Mouse (Mus musculus) frontal cortex, adult 2 months (tissue): ENCODE measurements at regions not wholly inside any gene's neighbourhood (a gene's known extent, or its start where the extent isn't known, plus 50 kb on each side); places are given as distances from the start of the nearest gene placed in this dataset.

ENCODE experiments used
- DNase-seq, 2 experiments: peaks; one replicate each; pipeline ENCODE4 v3.0.0; 2022; ENCODE audit warnings: low spot score in 1 of 2; ENCODE audit errors: extremely low spot score in 1 of 2

DNA sequence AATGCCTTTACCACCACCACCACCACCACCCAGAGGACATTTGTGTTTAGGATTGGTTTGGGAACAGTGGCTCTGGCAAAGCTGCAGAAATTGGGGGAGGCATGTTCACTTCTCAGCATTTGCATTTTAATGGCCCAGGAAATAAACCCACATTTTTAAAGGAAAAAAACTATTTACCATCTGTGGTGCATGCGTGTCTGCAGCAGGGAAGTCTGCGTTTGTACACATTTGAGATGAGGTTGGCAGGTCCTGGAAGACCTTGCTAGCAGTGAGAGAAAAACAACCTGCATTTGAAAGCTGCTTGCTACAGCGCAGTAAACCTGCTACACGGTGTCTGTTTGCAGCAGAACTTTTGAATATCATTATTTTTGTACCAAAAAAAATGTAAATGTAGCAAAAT lies 100.1 kb upstream of the Nampt start:
- no peak for DNase-seq

DNA sequence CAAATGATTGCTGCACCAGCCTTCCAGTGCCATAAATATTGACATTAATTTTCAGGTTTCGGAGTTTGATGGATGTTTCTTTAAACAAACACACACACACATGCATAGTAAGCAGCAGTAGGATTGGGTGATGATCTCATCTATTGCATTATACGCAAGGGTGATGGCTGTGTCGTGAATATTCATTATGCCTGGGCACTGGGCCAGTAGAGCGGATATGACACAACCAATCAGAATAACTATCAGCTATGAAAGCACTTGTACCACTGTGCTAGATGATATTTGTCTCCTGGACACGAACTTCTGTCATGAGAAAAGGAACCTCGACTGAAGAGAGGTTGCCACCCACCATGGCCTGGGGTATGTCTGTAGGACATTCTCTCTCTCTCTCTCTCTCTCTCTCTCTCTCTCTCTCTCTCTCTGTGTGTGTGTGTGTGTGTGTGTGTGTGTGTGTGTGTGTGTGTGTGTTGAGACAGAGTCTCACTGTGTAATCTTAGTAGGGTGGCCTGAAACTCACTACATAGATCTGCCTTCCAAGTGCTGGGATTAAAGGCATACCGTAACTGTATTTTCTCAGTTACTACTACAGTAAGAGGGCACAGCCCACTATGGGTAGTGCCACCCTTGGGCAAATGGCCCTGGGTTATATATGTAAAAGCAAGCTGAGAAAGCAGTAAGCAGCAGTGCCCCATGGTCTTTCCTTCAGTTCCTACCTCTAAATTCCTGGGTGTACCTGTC lies 94.7 kb upstream of the Nampt start:
- peak in 1 of 2 experiments; percentile 47 for DNase-seq

DNA sequence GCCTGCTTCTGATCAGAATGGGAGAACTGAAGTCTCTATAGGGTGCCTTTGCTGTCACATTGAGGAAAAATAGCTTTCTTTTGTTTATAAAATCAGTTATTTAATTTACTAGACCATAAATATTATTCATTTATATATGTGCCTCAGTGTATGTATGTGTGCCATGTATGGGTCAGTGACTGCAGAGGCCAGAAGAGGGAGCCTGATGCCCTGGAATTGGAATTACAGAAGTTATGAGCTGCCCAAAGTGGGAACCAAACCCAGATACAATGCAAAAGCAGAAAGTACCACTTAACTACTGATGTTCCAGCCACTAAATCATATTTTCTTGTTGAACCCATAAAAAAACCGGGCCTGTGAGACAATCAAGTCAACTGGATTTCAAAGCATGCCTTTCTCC lies 91.8 kb upstream of the Nampt start:
- no peak for DNase-seq

DNA sequence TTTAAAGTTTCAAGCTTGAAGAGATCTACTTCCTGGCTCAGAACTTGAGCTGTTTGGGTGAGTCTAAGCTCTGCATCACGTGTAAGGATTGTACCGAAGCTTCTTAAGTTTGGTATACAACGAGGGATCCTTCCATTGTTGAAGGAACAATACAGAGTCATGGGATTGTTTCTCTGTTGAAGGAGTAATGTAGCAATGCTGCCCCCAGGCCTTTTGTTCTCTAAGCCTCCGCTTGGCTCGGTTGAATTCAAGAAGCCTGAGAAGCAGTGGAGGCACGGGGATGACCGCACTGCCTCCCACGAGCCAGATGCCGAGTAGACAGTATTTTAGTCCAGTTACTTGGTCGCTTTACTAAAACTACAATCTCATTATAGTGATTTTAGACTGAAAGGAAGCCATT lies 90.9 kb upstream of the Nampt start:
- peak in 1 of 2 experiments; percentile 53 for DNase-seq

DNA sequence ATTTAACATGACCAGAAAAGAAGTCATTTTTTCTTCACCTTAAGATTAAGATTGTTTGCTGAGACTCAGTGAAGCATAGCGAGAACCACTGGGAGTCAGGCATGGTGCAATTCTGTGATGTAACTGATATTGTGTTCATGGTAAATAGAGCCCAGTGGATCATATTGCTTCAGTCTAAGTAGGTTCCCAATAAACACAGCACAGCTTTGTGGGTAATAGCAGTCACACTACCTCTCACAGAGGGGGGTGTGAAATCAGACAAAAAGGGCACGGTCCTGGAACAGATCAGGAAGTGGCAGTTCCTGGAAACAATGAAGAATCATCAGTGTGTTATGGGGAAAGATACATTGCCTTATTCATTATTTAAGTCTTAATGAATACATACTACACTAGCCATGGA lies 84.1 kb upstream of the Nampt start:
- DNase-seq = no peak

DNA sequence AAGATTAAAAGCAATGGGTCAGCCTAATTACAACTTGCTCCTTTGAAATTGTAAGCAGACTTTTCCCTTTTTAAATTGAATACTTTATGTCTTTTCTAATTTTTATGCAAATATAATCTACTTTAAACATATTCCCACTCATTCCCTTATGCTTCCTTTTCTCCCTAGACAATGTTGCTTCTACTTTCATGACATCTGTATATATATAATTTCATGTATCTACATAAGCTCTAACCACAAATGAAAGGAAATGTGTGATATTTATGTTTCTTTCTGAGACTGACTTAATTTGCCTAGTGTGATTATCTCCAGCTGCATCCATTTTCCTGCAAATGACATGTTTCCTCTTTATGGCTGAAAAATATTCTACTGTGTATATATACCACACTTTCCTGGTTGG lies 77.9 kb upstream of the Nampt start:
- no peak for DNase-seq

DNA sequence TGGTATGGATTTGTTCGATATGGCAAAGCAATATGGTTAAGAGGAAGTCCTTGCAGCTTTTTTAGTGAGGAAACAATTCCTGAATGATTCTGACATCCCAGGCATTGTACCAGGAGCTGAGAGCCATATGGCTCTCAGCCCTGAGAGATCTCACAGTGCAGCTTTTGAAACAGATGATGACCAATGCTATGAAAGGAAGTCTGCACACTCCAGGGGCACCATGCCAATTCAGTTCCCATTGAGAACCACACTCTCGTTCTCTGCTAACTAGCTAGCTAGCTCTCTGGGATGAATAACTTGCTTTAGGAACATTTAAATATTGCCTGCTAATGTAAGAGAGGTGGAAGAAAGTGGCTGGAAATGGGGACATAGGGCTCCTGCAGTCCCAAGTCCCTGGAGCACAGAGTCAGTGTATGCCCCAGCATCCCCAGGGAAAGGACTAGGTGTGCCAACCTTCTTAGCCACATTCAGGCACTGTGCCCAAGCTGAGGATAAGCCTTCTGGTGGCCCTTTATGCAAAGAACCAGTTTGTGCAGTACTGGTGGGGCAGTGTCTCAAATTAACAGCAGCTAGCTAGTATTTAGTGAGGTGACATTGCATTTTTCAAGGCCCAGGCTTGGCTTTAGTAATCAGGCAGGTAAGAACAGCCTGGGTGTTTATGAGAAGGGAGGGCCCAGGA lies 61.8 kb upstream of the Nampt start:
- DNase-seq = peak in 1 of 2 experiments; percentile 57

DNA sequence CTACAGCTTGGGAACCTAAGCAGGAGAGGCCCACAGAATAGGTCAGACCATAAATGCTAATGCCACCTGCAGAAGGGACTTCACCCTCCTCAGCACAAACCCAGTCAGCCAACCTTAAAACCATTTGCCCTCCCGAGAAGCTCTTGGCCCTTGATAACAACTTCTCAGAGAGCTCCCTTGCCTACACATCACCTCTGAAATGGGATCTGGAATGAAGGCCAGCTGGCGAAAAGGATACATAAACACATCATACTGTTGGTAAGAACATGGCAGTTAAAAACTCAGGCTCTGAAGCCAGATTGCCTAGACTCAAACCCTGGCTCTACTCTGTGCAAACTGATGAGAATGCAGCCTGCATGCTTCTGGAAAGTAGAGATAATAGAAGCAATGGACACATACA lies 61.2 kb upstream of the Nampt start:
- DNase-seq = no peak

DNA sequence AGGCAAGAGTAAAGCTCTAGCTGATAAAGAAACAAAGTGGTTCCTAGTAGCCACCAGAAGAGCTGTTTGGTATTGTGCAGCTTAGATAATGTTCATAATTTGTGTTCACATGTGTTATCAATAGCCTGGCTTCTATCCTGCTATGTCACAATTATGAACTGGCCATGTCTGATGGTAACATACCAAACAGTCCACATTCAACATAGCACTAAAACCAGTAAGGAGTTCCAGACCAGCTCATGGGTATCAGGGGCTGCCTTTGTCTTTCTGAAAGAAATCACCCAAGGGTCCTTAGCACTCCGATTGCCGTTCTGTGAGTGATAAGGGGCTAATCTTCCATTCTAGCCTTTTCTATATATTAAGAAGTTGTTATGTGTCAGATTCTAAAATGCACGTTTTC lies 58.7 kb upstream of the Nampt start:
- no peak for DNase-seq

DNA sequence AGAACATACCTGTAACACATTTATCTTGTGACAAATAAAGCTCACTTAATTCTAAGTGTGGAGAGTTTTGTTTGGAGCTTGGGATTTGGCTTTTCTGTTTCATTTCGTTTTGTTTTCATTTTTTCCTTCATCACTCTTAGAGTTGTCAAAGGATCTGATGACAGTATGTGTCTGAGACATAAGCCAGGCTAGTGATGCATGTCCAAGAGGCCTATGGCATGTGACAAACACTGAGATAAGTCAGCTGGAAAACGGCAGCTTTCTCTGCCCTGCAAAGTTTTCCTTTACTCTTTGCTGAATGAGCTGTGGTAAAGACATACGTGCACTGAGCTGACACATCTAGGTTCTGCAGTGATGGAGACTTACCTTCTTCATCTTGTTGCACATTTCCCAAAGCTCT lies 58.3 kb upstream of the Nampt start:
- no peak for DNase-seq

DNA sequence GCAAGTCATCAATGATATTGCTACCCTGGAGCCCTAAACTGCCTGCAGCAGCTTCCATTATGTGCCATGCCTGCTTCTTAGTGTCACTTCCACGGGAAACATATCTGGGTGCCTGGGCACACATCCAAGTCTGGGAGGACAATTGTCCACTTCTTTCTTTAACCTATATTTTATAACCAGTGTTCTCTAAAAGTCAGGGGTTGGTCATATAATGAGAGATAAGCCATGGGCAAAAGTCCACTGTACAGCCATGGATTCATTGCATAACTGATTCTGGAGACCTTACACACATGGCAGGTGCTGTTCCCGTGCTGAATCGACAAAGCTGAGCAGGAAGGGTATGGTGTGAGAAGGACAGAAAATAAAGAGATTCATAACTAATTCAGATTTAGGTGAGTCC lies 55.1 kb upstream of the Nampt start:
- no peak for DNase-seq

DNA sequence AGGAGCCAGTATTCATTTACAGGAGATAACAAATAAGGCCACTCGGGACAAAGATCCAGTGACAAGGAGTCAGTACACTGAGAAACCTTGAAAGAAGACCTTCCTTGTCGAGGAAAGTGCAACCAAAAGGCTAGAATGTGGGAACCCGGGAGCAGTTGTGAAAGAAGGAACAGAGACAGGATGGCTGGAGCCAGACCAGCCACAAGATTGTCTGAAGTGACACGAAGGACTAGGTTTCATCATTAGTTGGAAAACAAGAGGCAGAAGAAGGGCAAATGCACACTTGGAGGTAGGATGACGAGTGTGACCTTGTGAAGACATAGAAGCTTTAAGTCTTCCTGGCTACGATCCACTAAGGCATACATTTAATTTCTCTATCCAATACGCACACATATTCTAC lies 54.6 kb upstream of the Nampt start:
- DNase-seq = no peak

DNA sequence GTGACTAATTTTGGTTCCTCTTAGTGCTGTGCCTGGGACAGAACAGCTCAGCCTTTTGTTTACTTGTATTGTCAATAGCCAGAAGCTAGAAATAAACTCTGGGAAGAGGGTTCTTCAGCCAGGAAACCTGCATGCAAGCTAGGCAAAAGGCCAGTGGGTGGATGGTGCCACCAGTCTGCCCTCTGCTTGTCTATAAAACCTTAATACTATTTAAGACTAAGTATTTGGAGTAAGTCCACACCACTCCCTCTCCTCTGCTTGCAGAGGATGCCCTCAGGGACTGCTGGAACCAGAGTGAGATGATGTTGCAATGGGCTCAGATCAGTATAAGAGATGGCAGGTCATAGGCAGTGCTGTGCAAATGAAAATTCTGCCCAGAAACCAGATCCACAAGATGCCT lies 53.5 kb upstream of the Nampt start:
- DNase-seq = no peak

DNA sequence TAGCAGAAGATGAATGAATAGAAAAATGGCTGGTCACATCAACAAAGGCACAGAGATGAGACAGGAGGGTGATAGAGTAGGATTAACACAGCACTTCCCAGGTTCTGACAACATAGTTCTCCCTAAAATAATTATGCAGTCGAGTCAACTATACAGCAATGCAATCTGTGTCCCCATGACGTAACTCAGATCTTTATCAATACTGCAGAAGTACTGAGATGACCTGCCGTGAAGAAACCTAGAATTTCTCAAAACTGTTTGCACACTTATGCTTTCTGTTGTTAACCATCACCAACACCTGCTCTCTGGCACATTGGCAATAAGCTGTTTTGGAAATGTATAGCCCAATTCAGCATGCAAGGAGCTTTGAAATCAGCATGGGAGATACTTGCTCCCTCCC lies 52.8 kb upstream of the Nampt start:
- no peak for DNase-seq

DNA sequence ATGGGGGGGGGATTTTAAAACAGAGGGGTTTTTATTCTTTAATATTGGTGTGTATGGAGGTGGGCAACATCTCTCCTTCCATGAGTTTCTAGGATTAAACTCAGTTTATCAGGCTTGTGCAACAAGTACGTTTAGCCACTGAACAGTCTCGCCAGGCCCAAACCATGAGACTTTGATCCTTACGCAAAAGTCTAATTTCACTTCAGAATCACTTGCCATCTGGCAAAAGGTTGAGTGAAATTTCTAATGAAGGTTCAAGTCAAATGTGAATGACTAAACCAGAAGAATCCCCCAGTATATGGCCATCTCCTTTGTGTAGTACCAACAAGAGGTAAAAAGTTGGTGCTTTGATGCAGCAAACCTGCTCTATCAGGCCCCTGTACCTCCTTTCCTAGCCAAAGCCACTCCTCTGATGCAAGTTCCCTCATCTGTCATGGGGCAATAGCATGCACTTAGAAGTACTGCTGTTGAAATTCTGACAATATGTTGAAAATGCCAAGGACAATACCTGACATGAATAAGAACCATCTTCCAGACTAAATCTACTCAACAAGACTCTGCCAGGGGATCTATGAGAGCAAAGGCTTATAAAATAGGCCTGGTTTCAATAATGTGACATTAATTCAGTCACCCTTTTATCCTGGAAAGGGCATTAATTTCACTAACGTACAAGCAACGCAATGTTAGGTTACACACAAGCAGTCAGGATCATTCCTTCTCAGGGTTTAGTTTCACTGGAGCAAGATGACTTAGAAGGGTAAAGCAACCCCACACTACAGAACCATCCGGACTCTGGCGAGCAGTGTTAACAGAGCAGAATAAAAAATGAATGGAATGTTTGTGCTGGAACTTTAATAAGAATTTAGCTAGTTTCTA lies 51.9 kb upstream of the Nampt start:
- no peak for DNase-seq

DNA sequence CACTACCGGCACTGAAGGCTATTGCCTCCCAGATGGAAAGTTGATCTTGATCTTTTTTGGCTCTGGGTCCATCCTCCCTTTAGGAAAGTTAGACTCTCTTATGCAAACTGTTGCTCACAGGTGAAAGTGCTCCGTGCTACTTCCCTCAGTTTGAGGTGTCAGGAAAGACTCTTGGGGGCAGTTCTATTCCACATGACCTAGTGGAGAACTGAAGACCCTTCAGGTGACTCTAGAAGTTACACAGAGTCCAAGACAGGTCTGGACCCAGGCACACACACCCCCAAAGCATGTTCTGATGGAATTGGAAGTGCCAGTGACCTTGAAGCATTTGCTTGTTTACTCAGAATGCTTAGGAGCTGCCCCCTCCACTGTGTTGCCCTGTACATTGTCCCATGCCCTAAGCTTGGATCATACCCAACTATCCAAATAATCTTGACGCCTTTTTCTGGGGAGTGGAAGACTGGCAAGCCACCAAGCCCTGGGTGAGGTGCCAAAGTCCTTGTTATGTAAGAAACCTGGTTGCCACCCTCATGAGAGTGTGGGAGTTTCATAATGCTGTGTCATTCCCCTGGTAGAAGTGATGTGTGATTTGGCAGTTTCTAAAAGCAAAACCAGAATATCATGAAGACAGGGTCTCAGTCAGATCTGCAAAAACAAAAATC lies 51.1 kb upstream of the Nampt start:
- DNase-seq = peak in 1 of 2 experiments; percentile 56

DNA sequence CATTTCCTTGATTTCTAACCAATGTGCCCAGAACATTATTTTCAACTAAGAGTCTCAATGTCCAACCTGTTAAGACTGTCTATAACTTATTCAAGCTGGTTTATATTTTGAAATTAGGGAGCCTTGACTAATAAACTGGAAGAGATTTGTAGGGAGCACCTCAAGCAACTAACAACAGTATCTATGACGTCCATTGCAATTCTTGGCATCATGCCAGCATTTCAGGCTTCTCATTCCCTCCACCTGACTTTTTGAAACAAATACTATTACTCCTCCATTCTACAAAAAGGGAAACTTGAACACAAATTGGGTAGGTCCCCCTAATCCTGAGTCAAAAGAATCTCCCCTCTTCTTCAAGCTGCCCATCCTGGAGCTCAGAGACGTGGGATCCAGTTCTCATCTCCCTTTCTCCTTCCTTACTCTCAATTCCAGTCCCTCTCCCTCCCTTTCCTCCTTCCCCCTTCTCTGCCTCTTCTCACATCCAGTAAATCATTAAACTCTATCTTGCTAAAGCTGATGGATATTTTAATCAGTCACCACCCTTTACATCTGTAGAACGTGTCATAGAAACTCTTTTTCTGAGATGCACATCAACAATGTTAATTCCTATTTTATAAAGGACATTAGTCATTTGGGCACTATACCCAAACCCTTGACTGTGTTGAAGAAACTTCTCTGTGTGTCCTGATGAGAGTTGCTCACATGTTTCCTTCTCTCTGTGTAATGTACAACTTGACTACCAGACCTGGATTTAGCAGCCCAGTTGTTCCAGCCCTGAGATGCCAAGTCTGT lies 50.4 kb upstream of the Nampt start:
- no peak for DNase-seq
